Mouse (Mus musculus) naive thymus-derived CD4-positive, alpha-beta T cell, adult 2 months (primary cell): Measurements from ENCODE around the gene Frmd8.

Experiments
- DNase-seq: peaks from one replicate; pipeline ENCODE4 v3.0.0-alpha.2; 2011; ENCODE audit warnings: low read depth

Gene Frmd8

GRCm38 (mm10) chr19:5849843-5850527 lies 25.1 kb downstream of the Frmd8 start:
- DNase-seq, result peak; percentile 95

- DNase-seq, result peak; percentile 36
Measured at GRCm38 (mm10) chr19:5848826-5849672, 26.0 kb downstream of the Frmd8 start.

- peak; percentile 38 for DNase-seq
Measured at GRCm38 (mm10) chr19:5848032-5848825, 26.8 kb downstream of the Frmd8 start.

- no peak for DNase-seq
Measured at GRCm38 (mm10) chr19:5847306-5847796, 27.7 kb downstream of the Frmd8 start.

GRCm38 (mm10) chr19:5846557-5847305 lies 28.3 kb downstream of the Frmd8 start:
- peak; percentile 83 for DNase-seq

GRCm38 (mm10) chr19:5846154-5846553 lies 28.9 kb downstream of the Frmd8 start:
- no peak for DNase-seq

- peak; percentile 98 for DNase-seq
Measured at GRCm38 (mm10) chr19:5845319-5846135, 29.5 kb downstream of the Frmd8 start.

GRCm38 (mm10) chr19:5844831-5845318 lies 30.2 kb downstream of the Frmd8 start:
- no peak for DNase-seq

GRCm38 (mm10) chr19:5843781-5844691 lies 31.0 kb downstream of the Frmd8 start:
- DNase-seq, result peak; percentile 68

- peak; percentile 70 for DNase-seq
Measured at GRCm38 (mm10) chr19:5842785-5843730, 32.0 kb downstream of the Frmd8 start.

GRCm38 (mm10) chr19:5841999-5842784 lies 32.9 kb downstream of the Frmd8 start:
- peak; percentile 51 for DNase-seq

- peak; percentile 54 for DNase-seq
Measured at GRCm38 (mm10) chr19:5841389-5841946, 33.6 kb downstream of the Frmd8 start.

GRCm38 (mm10) chr19:5840890-5841388 lies 34.1 kb downstream of the Frmd8 start:
- DNase-seq, result no peak

- DNase-seq, result no peak
Measured at GRCm38 (mm10) chr19:5840086-5840889, 34.8 kb downstream of the Frmd8 start.

GRCm38 (mm10) chr19:5839317-5840085 lies 35.6 kb downstream of the Frmd8 start:
- DNase-seq, result no peak
